Mouse (Mus musculus) frontal cortex, adult 2 months (tissue): ENCODE data around the gene Abca14. TPM values are rescaled to one million over a fixed set of nuclear protein-coding genes. Genes with fewer than 3 reads are reported as not detected.

ENCODE experiments used
- DNase-seq, 2 experiments: peaks; one replicate each; pipeline ENCODE4 v3.0.0; 2022; ENCODE audit warnings: low spot score in 1 of 2; ENCODE audit errors: extremely low spot score in 1 of 2
- polyA plus RNA-seq: library from polyadenylated mRNA; depleted of rRNA; stranded (reverse); fragments of >200 nt; gene quantifications from 2 replicates; pipeline ENCODE4 v1.2.3, GENCODE M21; 2012; rRNA removed

The Abca14 gene
- 0.02 TPM in 1 of 2 replicates, not detected in the other for polyA plus RNA-seq

- DNase-seq, result peak; percentile 38 to 92
Measured at GRCm38 (mm10) chr7:120203789-120204188, at the start of gene Abca14. Gene Abca14 (plus strand): TSS chr7:120203961.

- DNase-seq, result peak in 1 of 2 experiments; percentile 63
Measured at GRCm38 (mm10) chr7:120156841-120157409, 46.8 kb upstream of the Abca14 start.

DNA sequence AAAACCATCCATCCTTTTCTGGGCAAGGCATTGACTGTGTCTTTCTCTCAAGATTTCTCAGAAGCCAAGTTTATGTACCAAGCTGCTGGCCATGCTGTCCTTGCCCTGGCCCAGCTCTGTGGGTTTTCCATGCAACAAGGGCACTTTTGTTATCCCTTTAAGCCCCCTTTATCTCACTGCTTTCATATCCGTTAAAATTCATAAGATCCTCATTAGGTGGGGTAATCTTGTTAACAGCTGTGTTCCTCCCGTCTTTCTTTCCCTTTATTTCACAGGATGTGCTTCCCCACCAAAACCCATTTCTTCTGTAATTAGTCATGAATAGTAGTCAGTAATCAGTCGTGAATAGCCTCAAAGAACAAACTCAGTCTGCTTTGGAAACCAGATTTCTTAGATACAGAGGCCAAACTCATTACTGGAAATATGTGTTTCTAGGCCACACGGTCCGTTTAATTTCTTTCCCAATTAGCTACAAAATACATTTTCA lies 46.1 kb upstream of the Abca14 start:
- no peak for DNase-seq

DNA sequence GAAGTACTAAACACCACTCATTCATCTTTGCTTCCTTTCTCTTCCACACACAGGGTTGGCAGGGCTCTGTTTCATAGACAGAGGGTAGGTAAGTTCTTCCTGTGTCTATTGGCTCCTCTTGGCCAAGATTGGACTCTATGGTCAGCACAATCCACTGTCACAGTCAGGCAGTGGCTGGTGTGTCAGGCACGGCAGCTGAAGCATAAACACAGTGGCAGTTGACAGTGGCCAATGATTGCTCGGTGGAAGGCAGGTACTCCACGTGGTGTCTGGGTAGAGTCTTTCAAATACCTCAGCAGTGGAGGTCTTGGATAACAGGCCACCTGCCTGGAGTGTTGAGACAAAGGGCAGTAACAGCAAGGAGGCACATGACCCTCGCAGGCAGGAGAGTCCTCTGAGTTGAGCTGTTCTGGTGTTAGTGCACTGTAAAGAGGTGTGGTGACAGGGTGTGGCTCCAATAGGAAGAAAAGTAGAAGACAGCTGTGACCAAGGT lies 45.6 kb upstream of the Abca14 start:
- no peak for DNase-seq

- no peak for DNase-seq
Measured at GRCm38 (mm10) chr7:120163581-120164251, 40.0 kb upstream of the Abca14 start.

DNA sequence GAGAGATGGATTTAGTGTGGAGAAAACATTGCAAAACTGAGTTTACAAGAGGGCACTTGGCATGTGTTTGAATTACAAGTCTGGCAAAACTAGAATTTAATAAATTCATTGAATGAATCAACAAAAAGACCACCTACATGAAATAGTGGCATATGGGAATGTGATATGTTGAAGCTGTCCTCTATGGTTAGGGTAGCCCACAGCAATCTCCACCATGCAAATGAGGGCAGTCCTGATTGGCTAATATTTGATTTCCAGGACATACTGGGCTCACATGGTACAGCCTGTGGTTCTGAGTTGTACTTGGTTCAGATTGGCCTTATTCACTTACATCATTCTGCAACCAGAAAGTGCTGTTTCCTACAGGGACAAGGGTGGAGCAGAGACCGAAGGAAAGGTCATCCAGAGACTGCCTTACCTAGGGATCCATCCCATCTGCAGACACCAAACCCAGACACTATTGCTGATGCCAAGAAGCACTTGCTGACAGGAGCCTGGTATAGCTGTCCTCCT lies 31.5 kb upstream of the Abca14 start:
- DNase-seq, result no peak

- DNase-seq, result no peak
Measured at GRCm38 (mm10) chr7:120173603-120174244, 30.0 kb upstream of the Abca14 start, which contains the start of gene Anks4b. Gene Anks4b (plus strand): TSS chr7:120173858.

GRCm38 (mm10) chr7:120174723-120175504 lies 28.8 kb upstream of the Abca14 start:
- no peak for DNase-seq

DNA sequence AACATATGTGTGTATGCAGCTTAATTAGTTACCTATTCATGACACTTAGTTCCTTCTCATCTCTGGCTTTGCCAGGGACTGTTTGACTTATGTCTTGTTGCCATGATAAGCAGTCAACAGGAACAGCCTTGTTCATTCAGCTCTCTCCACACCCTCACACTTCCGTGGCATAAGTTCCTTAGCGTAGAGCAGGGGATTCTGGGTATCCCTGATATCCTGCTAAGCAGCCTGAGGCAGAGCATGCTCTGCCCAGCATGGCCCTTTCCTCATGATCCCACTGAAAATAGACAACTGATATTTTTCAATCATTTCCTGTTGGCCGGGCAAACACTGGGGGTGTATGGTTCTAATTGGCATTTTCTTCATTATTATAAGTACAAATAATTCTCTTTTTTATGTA lies 26.1 kb upstream of the Abca14 start:
- no peak for DNase-seq

DNA sequence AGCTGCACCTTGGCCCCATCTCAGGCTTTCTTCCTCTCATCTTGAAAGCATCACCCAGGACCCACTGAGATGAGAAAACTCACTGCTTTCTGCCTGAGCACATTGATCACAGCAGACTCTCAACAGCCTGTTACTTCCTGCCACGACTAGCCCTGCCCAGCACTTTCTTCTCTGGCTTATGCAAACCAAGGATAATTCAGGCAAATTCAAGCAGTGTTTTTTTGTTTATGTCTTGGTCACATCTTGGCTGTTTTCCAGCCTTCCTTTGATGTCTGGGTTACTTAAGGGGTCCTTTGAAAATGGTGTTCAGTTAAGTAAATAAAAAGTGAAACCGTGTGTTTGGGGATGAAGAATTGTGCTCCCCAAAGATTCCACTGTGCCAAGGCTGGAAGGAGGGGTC lies 24.8 kb upstream of the Abca14 start:
- no peak for DNase-seq

GRCm38 (mm10) chr7:120180547-120180946 lies 23.2 kb upstream of the Abca14 start:
- DNase-seq, result no peak

DNA sequence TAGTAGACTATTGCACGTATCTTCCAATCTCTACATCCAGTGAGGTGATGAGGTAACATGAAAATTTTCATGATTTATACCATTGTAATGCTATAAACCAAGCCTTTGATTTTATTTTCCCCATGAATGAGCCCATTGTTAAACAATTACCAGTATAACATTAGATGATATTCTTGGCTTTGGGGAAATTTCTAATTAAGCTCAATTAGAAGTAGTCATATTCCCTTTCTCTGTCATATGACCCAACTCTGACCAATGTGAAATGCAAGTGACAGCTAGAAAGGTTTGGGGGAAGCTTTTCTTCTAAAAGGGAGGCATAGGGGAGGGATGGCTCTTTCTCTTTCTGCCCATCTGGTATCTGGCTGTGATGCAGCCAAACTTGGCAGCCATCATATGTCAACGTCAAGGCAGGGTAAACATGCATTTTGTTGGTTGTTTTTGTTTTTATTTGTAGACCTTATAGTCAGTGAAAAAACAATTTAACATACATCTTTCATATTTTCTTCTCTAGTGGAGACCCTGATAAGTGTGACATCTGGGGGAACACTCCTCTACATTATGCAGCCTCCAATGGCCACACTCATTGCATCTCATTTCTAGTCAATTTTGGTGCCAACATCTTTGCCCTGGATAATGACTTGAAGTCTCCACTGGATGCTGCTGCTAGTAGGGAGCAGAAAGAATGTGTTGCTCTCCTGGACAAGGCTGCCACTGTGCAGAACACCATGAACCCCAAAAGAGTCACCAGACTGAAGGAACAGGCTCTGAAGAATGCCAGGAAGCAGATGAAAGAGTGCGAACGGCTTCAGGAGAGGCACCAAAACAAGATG lies 22.1 kb upstream of the Abca14 start:
- DNase-seq, result no peak

DNA sequence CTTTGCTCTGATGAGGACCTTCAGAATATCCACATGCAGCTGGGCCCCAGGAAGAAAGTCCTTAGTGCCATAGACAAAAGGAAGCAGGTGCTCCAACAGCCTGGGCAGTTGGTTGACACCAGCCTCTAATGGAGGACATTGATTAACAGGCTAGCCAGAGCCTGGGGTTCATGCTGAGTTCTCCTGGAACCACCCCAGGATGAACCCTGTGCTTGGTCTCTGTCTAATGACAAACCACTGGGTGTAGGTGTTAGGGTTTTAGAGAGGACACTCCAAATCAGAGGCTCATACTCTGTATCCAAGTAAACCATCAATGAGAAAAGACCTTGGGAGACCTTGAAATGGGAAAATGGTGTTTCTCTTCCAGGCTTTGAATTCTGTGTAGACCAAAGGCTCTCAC lies 20.9 kb upstream of the Abca14 start:
- DNase-seq, result no peak

- no peak for DNase-seq
Measured at GRCm38 (mm10) chr7:120188946-120189345, 14.8 kb upstream of the Abca14 start.

DNA sequence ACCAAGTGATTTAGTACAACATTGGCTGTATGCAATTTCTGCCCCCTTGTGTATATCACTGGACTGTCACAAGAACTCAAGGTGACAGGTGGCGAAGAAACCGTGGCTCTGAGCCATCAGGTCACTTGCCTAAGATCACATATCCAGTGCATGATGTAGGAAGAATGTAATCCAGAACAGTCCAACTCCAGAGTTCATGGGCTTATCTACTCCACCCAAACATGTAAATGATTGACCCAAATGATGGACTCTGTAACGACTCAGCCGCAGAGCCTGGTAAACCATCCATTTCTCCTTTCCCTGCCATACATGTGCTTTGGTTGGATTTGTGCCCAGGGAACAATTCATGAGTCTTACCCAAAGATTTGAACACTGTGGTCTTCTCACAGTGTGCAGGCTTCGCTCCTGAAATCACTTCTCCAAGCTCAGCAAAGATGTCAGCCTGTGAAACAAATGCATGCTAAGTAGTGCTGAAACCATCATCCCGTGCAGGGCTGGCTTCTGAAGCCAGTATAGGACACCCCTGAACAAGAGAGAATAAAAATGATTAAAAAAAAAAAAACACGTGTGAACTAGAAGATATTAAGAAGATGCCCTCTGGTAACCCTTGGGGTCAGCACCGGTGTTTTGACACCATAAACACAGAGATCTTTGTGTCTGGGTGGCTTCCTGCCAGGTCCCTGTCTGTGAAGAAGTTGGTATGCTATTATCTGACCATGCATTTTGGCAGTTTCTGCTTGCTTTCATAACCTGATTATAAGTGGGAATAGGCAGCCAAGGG lies 14.2 kb upstream of the Abca14 start:
- DNase-seq, result no peak

DNA sequence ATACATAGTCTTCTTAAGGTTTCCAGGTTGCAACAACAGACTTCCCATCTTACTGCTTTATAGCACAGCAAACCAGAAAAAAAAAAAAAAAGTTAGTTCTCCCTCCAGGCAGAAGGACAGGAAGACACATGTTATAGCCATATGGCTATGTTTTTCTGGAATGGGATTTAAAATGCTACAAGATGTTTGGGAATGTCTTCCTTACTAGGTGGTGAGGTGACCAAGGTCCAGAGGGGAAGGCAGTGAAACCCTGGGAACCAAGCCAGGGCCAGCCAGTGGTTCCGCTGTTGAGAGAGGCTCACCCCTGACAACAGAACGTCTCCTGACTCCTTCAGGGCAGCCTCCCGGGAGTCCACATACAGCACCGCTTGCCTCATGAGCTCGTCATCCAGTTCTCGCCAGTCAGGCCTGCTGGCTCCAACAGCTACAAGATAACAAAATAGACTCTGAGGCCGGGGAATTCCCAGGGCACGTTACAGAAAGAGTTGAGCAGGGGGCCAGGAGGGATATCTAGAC lies 13.6 kb upstream of the Abca14 start:
- no peak for DNase-seq

DNA sequence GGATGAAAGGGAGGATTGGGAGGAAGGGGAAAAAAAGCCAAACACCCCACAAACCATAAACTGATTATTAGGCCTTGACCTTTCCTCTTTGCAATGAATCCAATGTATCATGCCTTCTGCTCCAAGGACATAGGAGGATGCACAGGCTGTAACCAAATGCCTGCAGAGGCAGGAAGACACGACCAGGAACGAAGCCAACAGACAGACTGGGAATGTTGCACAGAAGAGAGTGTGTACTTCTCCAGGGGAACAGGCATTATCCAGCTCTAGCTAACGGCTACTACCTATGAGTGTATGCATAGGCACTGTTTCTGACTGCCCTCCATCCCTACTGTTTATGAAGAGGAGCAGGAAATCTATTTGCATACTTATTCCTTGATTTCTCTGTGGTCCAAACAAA lies 11.6 kb upstream of the Abca14 start:
- DNase-seq, result no peak

DNA sequence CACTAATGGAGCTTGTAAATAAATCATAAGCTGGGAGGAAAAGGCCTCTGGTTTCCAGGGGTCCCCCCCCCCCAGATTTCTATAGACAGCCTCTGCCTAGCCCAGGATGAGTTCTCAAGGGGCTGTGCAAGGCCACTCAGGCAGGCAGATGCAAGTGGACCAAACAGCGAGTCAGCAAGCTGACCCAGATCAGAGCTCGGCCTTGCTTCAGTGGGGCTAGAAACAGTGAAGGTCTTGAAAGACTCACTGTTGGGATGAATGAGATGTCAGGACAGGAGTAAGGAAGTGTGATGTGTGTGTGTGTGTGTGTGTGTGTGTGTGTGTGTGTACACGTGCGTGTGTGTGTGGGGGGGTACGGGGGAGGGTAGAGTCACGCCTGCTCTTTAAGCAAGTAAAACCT lies 10.9 kb upstream of the Abca14 start:
- no peak for DNase-seq

DNA sequence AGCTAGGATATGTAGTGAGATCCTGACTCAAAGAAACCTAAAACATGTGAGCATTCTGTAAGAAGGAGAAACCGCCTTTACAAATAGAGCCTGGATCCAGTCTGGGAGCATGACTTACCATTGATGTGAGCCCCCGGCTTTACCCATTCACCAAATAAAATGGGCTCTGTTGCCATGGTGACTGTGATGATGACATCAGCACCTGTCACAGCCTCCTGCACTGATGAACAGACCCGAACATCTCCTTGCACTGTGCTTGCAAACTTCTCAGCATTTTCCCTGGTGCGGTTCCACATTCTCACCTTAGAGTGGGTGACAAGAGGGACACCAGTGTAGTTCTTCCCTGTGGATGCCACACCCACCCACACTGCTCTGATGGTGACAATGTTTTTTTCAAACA lies 8.6 kb upstream of the Abca14 start:
- no peak for DNase-seq
